Mouse (Mus musculus): Measurements from ENCODE around the gene Spesp1. TPM values are rescaled to one million over a fixed set of nuclear protein-coding genes. Genes with fewer than 3 reads are reported as not detected.

The Spesp1 gene
- polyA plus RNA-seq, 1 experiment from 2014 or later: not detected

Small RNA genes within 50 kb of the gene (microRNA-seq; reads per million reads assigned to microRNA genes)
- gene Gm25603: not detected

Other genes with a start within 250 kb of the Spesp1 start
- gene Glce, start 159.6 kb downstream of the Spesp1 start, polyA plus RNA-seq (2015; fragmentation: Nextera tagmentation; extraction: Ambion mirVana): 22.1 and 23.3 TPM in 2 replicates
- gene Anp32a, start 59.1 kb upstream of the Spesp1 start, polyA plus RNA-seq (2015; fragmentation: Nextera tagmentation; extraction: Ambion mirVana): 163 and 179 TPM in 2 replicates

Measured in stomach, embryonic 15.5 days (tissue).